Mouse (Mus musculus) T-helper 1 cell (primary cell): ENCODE measurements around the gene Cdkn2d.
"Not testable (repeated sequence)": the region's sequence is repeated elsewhere in the genome, so short reads cannot be mapped to it uniquely, and the experiment has no call there.

Source experiments
- in situ Hi-C: fragments of 300-600 bp; cut with MboI, MseI; formaldehyde crosslinking; loops from one replicate; pipeline ENCODE4 v1.15.1; 2025; ENCODE audit warnings: high pct_unique_total_duplicates

The Cdkn2d gene

DNA sequence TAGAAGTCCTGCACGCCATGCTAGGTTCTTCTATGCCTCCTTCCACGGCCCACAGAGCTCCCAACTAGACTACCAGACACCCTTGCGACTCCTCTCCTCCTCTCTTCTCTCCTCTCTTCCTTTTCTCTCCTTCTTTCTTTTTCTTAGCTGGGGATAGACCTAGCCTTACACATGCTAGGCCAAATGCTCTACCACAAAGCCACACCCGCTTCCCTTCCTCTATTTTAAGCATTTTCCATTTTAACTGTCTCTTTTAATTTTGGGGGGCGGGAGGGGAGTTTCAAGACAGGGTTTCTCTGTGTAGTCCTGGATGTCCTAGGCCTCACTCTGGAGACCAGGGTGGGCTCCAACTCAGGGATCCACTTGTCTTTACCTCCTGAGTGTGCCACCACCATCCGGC lies 27.6 kb upstream of the Cdkn2d start:
- in situ Hi-C loops: no loop called here

DNA sequence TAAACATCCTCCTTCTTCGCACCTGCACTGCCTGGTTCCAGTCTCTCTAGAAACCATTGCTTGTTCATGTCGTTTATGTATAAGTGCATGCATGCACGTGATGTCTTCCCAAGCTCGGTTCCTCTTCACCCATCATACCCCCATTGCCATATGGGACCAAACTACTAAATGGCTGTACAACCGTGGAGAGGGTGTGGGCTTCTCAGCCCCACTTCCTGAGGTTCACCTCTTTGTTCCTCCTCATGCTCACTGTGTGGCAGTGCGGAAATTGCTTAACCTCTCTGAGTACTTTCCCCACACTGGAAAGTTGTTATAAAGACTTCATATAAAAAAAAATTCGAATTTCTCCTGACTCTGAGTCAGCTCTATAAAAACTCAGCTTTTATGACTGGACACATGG lies 25.5 kb upstream of the Cdkn2d start:
- in situ Hi-C loops: no loop called here

DNA sequence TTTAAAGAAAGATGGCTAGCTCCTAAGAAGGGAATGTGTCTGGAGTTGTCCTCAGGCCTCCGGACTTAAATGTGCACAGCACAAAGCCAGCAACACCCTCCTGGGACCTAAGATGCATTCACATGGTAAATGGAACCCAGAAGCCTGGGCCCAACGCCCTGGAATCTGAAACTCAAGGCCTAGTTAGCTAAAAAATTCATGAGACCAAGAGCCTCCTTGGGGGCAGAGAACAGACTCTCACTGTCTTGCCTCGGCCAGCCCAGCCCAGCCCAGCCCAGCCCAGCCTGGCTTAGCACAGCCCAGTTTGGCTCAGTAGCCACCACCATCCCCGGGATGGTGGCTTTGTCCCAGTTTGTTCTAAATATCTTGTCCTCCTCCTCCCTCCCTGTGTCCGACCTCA lies 24.2 kb upstream of the Cdkn2d start:
- in situ Hi-C loops: no loop called here

DNA sequence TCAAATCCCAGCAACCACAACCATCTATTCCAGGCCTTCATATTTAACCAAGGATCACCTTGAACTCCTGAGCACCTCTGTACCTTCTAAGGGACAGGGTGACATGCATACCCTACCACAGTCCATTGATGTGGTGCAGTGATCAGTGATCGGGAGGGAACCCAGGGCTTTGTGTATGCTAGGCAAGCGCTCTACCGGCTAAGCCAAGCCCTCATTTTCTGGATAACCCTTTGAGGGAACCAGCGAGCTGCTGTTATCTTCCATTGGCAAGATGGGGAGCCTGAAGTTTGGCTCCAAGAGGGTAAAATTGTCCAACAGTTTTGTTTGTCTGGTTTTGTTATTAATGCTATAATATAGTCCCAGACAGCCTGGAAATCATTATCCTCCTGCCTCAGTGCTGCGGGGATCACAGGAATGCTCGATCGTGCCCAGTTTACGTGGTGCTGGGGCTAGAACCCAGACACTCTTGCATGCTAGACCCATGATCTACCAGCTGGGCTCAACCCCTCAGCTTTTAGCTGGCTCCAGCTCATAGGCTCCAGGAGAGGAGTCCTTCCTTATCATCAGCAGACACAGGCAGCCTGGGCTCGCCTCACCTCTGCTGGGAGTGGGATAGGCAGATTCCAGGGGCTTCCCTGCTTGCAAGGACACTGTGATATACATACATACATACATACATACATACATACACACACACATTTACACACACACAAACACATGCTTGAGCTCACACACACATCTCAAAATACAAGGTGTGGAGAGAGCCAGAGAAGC lies 23.3 kb upstream of the Cdkn2d start:
- in situ Hi-C loops: no loop called here

DNA sequence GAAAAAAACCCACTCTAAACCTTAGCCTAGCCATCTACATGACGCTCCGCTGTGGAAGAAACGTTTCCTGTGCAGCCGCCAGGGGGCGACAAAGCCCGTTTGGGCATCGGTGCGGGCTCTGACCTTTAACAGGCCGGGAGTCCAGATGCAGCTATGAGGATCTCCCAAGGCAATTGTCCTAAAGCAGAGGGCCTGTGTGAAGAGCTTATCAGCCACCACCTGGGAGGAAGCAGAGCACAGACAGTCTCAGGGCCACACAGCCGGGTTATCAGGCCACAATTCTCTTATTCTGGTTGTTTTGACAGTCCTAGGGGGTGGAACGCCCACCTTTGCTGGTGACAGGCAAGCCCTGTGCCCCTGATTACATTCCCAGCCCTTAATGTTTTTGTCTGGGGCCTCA lies 22.2 kb upstream of the Cdkn2d start:
- in situ Hi-C loops: no loop called here

DNA sequence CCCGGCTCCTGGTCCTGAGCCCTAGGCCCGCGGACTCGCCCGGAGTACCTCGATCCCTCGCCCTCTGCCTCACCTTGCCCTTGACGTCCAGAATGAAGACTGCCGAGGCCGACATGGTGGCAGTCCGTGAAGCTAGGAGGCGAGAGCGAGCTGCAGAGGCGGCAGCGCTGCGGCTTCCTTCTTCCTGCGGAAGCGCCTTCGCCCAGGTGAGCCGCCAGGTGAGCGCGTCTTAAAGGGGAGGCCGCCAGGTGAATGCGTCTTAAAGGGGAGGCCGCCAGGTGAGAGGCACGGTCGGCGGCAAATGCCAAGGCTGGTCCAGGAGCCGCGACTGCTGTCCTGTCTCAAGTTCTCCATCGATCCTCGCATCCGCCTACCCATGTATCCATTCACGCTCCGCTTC lies 20.9 kb upstream of the Cdkn2d start, which contains the start of gene Ap1m2:
Gene Ap1m2 (minus strand): TSS at position 204 of the 400 bp plus-strand sequence.
- in situ Hi-C loops: no loop called here

DNA sequence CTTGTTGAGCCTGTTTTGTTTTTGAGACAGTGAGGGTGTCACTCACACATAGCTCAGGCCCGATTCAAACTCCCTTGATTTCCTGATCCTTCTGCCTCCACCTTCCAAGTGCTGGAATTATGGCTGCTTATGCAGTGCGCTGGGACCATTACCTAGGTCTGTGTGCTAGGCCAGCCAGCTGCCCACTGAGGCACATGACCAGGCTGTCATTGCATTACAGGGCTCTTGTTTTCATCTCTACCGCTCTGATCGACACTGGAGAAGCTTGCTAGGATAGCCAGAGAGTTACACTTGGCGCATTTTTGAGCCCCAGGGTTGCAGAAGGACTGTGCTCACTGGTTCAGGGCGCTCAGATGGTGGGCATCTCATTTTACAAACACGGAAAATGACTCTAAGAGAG lies 20.5 kb upstream of the Cdkn2d start:
- in situ Hi-C loops: no loop called here

DNA sequence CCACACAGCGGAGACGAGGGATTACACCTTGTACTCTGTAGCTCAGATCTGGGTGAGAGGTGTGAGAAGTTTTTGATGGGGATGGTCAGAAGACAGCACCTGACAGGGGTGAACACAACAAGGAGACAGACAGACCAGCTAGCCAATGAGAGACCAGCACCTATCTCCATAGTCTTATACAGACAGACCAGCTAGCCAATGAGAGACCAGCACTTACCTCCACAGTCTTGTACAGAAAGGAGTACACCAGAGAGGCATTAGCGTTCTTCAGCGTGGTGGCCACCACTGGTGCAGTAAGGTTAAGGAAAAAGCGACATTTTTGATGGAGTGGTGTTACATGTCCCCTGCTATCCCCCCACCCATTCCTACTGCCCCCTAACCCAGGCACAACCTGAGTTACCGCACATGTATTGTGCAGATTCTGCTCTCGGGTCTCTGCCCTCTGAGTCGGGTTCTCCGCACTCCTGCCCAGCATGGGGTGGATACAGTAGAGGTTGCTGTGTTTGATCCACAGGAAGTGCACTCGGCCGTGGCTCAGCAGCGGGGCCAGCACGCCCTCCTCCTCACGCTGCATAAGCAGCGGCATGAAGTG lies 18.0 kb upstream of the Cdkn2d start:
- in situ Hi-C loops: no loop called here

DNA sequence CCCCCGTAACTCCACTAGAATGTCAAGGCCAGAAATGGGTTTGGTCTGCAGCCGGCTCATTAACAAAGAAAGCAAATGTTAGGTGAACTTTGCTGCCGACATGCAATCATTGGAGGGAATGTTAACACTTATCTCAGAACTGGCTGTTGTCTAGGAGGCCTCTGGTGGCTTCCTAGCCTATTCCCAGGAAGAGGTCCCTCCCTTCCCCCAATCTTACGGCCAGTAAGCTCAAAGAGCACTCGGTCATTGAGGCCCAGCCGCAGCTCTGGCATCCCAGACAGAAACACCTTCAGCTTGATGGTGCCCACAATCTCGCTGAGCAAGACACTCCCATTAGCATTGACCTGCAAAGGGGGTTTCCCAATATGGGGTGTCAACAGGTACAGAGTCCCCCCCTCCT lies 13.9 kb upstream of the Cdkn2d start:
- in situ Hi-C loops: no loop called here

DNA sequence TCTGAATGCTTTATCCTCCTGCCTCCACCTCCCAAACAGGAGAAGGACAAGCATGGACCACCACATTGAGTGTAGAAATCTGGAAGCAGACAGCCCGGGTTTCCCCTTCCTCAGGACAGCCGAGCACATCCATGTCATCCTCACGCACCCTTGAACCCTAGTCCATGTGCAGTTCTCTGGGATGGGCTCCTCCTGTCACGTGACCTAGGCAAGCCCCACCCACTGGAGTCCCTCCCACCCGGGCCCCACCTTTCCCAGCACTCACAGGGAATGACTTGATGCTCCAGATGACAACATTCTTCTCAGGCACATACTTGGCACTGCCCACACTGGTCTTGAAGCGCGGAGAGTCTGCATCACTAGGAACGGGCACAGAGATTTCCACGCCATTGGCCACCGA lies 7.8 kb upstream of the Cdkn2d start:
- in situ Hi-C loops: no loop called here

DNA sequence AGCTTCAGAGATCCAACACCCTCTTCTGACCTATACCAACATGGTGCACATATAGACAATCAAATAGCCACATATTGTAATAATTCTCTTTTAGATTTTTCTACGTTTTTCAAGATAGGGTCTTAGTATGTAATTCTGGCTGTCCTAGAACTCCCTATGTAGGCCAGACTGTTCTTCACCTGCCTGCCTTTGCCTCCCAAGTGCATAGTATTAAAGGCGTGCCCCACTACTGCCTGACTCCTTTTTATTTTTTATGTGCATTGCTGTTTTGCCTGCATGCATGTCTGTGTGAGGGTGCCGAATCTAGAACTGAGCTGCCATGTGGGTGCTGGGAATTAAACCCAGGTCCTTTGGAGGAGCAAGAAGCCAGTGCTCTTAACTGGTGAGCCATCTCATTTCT lies 1.1 kb upstream of the Cdkn2d start:
- in situ Hi-C loops: no loop called here

DNA sequence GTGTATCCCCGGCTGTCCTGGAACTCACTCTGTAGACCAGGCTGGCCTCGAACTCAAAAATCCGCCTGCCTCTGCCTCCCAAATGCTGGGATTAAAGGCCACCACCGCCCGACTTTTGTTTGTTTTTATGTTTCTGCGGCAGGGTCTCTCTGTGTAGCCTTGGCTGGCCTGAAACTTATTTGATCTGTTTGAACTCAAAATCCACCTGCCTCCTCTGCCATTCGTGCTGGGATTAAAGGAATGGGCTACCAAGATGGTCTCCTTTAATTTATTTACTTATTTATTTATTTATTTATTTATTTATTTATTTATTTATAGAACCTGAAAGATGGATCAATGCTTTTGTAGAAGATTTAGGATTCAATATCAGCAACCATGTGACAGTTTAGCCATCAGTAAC lies 661 bp upstream of the Cdkn2d start:
- in situ Hi-C loops: not testable (repeated sequence)

DNA sequence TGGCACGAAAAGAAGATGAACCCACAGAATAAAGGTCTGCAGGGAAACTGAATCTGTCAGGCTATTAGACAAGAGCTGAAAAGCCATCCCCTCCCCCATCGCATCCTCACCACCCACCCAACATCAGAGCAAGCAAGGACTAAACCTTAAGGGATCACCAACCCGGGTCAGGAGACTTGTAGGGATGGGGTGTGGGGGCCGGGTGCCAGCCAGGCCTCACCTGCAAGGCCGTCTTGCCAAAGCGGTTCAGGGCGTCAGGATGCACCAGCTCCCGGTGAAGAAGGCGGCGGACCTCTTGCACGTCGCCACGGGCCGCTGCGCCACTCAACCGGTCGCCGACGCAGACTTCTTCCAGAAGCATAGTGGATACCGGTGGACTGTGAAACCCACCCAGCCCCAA lies 618 bp downstream of the Cdkn2d start:
- in situ Hi-C loops: no loop called here

DNA sequence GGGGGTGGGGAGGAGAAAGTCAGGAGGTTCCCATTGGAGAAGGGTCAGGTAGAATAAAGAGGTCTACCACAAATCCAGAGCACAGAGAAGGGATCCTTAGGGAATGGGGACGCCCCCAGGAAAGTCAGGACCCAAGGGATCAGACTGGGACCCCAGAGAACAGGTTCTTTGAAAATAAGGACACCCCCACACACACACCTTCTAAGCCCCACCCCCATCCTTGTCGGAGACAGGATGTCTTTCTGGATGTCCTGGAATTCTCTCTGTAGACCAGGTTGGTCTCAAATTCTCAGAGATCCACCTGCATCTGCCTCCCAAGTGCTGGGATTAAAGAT lies 1.9 kb downstream of the Cdkn2d start:
- in situ Hi-C loops: no loop called here

DNA sequence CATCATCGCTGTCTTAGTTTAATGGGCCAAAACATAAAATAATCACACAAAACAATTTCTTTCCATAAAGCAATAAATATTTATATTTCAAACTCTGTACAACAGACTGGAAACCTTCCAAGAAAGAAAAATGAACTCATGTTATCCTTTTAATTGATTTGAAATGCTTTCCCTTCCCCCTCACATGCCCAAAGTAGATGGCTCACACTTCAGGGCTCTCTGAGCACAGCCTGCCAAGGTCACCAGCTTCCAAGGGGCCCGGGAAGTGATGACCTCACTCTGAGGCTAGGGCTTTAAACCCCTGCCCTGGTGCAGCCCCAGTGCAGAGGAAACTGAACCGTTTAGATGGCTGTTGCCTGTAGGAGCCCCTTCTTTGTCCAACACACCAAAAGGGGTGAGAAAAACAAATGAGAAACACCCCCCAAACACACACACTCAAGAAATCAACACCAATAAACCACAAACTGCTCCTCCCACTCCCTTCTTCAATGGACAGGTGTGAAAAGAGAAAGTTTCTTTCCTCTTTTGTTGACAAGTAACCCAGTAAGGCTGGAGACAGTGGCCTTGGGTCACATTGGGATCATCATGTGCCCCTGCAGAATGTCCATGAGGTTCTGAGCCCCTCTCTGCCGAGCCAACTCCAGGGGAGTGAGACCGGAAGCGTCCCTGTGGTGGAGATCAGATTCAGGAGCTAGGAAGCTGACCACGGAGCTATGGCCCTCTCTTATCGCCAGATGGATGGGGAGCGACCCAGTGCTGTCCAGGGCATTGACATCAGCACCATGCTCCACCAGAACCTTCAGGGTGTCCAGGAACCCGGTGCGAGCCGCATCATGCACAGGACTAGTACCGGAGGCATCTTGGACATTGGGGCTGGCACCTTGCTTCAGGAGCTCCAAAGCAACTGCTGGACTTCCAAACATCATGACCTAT lies 2.5 kb downstream of the Cdkn2d start:
- in situ Hi-C loops: no loop called here

DNA sequence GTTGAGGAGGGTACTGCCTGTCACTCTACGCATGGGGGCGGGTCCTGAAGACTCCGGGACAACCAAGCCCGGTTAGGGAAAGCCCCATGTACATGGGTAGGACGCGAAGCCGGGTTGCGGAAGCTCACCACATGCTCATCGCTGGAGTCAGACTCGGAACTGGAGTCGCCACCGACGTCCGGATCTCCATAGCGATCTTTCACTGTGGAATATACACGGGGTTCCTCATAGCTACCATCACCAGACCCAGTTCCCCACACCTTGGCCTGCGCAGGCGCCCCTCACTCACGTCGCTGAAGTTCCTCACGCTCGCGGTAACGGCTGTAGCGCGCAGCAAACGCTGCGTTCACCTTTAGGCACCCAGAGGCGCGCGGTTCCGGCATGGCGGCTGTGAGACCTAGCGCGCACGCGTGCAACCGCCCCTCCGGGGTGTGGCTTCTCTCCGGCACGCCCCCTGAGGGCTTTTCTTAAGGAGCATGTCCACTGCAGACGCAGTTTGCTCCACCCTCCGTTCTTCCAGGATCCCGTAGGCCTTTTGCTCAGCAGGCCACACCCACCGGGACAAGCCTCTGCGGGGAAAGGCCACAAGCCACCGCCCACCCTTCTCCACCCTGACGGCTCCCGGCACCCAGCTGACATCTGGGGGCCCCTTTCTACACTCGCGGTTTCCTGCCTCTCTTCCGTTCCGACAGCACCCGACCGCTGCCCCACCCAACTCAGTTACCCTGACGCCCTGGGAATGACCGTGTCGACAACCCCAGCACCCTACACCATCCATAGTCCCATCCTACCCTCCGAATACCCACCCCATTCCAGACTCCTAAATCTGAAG lies 3.4 kb downstream of the Cdkn2d start, which contains the start of gene Kri1:
Gene Kri1 (minus strand): TSS at position 399 of the 832 bp plus-strand sequence.
- in situ Hi-C loops: no loop called here

DNA sequence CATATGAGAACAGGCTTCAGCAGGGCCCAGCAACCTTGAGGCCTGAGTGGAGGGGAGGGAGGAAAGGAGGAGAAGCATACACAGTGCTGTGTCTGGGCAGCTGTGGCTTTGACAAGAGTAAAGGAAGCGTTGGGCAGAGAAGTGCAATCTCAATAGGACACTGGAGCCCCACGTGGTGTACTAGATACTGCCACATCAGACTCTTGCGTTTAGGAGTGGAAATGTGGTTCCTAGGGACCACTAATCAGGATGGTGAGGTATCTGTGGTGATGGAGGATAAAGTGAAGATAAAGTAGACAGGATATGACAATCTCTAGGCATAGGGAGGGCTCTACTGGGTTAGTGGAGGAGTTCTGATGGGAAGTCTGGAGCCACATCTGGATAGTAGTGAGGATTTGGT lies 4.5 kb downstream of the Cdkn2d start:
- in situ Hi-C loops: no loop called here

DNA sequence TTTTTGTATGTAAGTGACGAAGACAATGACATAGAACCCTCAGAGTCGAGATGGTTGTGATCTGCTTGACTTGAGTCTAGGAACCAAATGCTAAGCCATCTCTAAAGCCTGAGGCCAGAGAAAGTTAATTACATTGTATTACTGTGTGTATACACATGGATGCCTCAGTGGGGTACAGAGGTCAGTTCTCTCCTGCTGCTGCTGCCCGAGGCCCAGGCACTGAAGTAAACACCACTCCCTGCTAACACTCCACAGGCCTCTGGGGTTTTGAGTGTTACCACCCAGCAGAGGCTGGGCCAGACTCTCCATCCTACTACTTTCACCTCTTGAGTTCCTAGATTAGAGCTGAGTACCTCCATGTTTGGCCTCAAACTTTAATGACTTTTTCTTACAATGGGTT lies 7.2 kb downstream of the Cdkn2d start:
- in situ Hi-C loops: no loop called here

DNA sequence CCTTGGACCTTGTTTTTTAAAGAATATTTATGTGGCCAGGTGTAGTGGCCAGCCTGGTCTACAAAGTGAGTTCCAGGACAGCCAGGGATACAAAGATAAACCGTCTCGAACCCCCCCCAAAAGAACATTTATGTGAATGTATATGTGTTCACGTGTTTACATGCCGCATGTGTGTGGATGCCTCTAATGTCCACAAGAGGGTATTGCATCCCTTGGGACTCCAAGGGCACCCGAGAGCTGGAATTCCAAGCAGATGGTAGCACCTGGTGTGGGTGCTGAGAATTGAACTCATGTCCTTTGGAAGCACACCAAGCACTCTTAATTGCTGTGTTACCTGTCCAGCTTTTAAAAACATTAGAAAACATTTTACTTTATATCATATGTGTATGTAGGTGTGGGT lies 7.6 kb downstream of the Cdkn2d start:
- in situ Hi-C loops: no loop called here

DNA sequence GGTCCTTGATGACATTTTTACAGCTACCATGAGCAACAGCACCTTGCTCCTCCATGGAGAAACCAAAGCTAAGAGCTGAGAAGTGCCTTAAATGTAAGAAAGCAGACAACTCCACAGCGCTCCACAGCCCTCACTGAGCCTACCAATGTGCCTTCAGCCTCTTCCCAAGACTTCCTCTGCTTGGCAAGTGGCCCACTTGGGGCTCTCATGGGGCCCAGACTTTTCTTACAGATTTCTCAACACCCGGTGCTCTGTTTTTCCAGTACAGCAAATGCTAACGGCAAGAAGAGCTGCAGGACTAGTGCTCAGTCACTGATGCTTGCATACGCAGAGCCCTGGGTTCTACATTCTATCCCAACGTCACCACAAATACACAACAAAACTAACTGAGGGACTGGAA lies 13.4 kb downstream of the Cdkn2d start:
- in situ Hi-C loops: no loop called here

DNA sequence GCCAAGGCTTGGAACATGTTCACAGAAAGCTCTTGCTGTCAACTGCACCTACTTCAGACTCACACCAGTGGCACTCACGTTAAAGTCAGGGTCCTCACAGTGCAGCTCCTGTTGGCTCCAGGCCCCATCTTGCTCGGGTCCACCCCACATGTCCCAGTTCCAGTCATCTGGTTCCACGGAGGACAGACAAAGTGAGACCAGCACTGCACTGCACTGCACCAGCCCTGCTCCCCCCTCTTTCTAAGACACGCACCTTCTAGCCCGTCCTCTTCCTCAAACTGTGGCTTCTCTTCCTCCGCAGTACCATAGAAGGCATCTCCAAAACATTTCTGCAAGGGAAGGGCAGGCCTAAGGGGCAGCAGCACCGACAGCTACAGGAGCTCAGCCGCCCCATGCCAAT lies 14.9 kb downstream of the Cdkn2d start:
- in situ Hi-C loops: no loop called here

DNA sequence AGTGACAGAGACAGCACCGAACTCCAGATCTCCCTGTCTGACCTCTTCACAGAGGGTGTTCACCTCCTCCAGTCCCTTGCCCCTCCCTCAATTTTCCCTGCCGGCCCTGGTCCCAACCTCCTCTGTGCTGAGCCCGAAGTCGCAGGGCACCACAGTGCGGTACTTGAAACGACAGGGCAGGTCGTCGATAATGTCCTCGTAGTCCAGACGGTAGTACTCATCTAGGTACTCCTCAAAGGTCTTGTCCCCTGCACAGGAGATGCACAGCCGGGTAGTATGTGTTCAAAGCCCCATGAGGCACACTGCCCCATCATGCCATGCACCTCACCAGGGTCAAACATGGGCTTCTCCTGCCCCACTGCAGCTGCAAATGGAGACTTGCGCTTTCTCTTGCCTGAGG lies 15.5 kb downstream of the Cdkn2d start:
- in situ Hi-C loops: no loop called here
